Mouse (Mus musculus) hindbrain, embryonic 10.5 days (tissue): Measurements from ENCODE around the gene Skap1. TPM values are rescaled to one million over a fixed set of nuclear protein-coding genes. Genes with fewer than 3 reads are reported as not detected.
A peak's percentile ranks its signal among the peaks of the same experiment; 100 is the strongest.

Experiments used
- DNase-seq: peaks from one replicate; pipeline ENCODE4 v3.0.0-alpha.2; 2017; ENCODE audit warnings: low spot score
- H3K27ac ChIP-seq: fragments of 300-500 bp; sonication (generic); 2 replicates; pipeline ENCODE4 v1.5.1; 2016; ENCODE audit warnings: mild to moderate bottlenecking, moderate library complexity
- H3K27me3 ChIP-seq: fragments of 300-500 bp; sonication (generic); 2 replicates; pipeline ENCODE4 v1.6.1; 2016; ENCODE audit warnings: mild to moderate bottlenecking; ENCODE audit not compliant: poor library complexity, insufficient read depth, severe bottlenecking
- H3K36me3 ChIP-seq: fragments of 300-500 bp; sonication (generic); 2 replicates; pipeline ENCODE4 v1.6.1; 2016; ENCODE audit warnings: mild to moderate bottlenecking, moderate library complexity
- H3K4me1 ChIP-seq: fragments of 300-500 bp; sonication (generic); replicated peaks from 2 replicates; pipeline ENCODE4 v1.6.1; 2016; ENCODE audit warnings: mild to moderate bottlenecking
- H3K4me3 ChIP-seq: fragments of 300-500 bp; sonication (generic); 2 replicates; pipeline ENCODE4 v1.5.1; 2016; ENCODE audit warnings: mild to moderate bottlenecking, moderate library complexity
- H3K9me3 ChIP-seq: fragments of 300-500 bp; sonication (generic); 2 replicates; pipeline ENCODE4 v1.6.1; 2016; ENCODE audit warnings: mild to moderate bottlenecking, moderate library complexity
- WGBS: fragments of 180-500 bp; shearing (Covaris S2); methylation state at CpG from one replicate; pipeline ENCODE4 v1.1.7; 2016; 5-methylcytosine and 5-hydroxymethylcytosine counted together
- polyA plus RNA-seq: library from polyadenylated mRNA; unstranded; fragments of >200 nt; fragmentation: Nextera tagmentation; extraction: Ambion mirVana; gene quantifications from 2 replicates; pipeline ENCODE4 v1.2.1, GENCODE M21; 2016

The Skap1 gene
- polyA plus RNA-seq, 1 experiment from 2014 or later = 1.3 TPM

GRCm38 (mm10) chr11:96582595-96582994 is 118.2 kb downstream of the Skap1 start:
- H3K4me1 ChIP-seq = peaks cover 38% of the 10 kb centered on the region
- peak; percentile 70 for DNase-seq

GRCm38 (mm10) chr11:96589828-96590227 is 125.4 kb downstream of the Skap1 start:
- Histone ChIP-seq H3K4me1 (no peaks in the 10 kb centered on the region), H3K9me3 (no peaks in the 10 kb centered on the region), H3K27ac (no peak overlapping the region), H3K4me3 (no peak overlapping the region), H3K36me3 (no peaks in the 10 kb centered on the region), H3K27me3 (peaks cover 7% of the 10 kb centered on the region)
- WGBS = 88% methylated on average over 3 of the region's 3 CpGs
- no peak for DNase-seq

More at GRCm38 (mm10) chr11:96582595-96582994, 118.2 kb downstream of the Skap1 start:
- Histone ChIP-seq H3K36me3 (no peaks in the 10 kb centered on the region), H3K4me3 (no peak overlapping the region), H3K27ac (no peak overlapping the region), H3K27me3 (peaks cover 39% of the 10 kb centered on the region), H3K9me3 (no peaks in the 10 kb centered on the region)
- WGBS = 13% methylated on average over 10 of the region's 10 CpGs

GRCm38 (mm10) chr11:96595890-96596289 is 131.5 kb downstream of the Skap1 start:
- Histone ChIP-seq H3K4me1 (peaks cover 14% of the 10 kb centered on the region), H3K4me3 (0 out of 2 replicates have a peak overlapping the region, but pooled peaks have one; percentile 4), H3K36me3 (no peaks in the 10 kb centered on the region), H3K9me3 (no peaks in the 10 kb centered on the region), H3K27me3 (no peaks in the 10 kb centered on the region; the same call in 1 of the 2 replicates), H3K27ac (peak overlapping the region; percentile 12; the same call in 1 of the 2 replicates)
- WGBS = 60% methylated on average over 12 of the region's 12 CpGs
- DNase-seq = no peak

- WGBS = 27% methylated on average over 6 of the region's 6 CpGs
- no peak for DNase-seq
- no peak overlapping the region for H3K27ac ChIP-seq
- no peaks in the 10 kb centered on the region for H3K9me3 ChIP-seq
- H3K27me3 ChIP-seq = no peaks in the 10 kb centered on the region; the same call in 1 of the 2 replicates
- H3K36me3 ChIP-seq = no peaks in the 10 kb centered on the region
- peaks cover 14% of the 10 kb centered on the region for H3K4me1 ChIP-seq
- 0 out of 2 replicates have a peak overlapping the region, but pooled peaks have one; percentile 4 for H3K4me3 ChIP-seq
Observed at GRCm38 (mm10) chr11:96596301-96596700, 131.9 kb downstream of the Skap1 start.

GRCm38 (mm10) chr11:96602806-96603205 is 138.4 kb downstream of the Skap1 start:
- DNase-seq = no peak
- Histone ChIP-seq H3K4me1 (peaks cover 3% of the 10 kb centered on the region; the same call in 1 of the 2 replicates), H3K36me3 (no peaks in the 10 kb centered on the region), H3K9me3 (no peaks in the 10 kb centered on the region), H3K27ac (no peak overlapping the region), H3K27me3 (0 out of 2 replicates have a peak, but pooled peaks cover 2% of the 10 kb centered on the region), H3K4me3 (no peak overlapping the region)
- 83% methylated on average over 3 of the region's 3 CpGs for WGBS

- WGBS = 62% methylated on average over 6 of the region's 6 CpGs
- H3K9me3 ChIP-seq = no peaks in the 10 kb centered on the region
- no peak for DNase-seq
Observed at GRCm38 (mm10) chr11:96604306-96604705, 139.9 kb downstream of the Skap1 start.

GRCm38 (mm10) chr11:96604751-96605450 is 140.5 kb downstream of the Skap1 start:
- 79% methylated on average over 7 of the region's 7 CpGs for WGBS
- DNase-seq = no peak
- no peak overlapping the region for H3K4me3 ChIP-seq

More at GRCm38 (mm10) chr11:96604306-96604705, 139.9 kb downstream of the Skap1 start:
- Histone ChIP-seq H3K27me3 (0 out of 2 replicates have a peak, but pooled peaks cover 2% of the 10 kb centered on the region), H3K4me3 (no peak overlapping the region), H3K27ac (no peak overlapping the region), H3K4me1 (peaks cover 3% of the 10 kb centered on the region; the same call in 1 of the 2 replicates), H3K36me3 (no peaks in the 10 kb centered on the region)

GRCm38 (mm10) chr11:96605516-96605915 is 141.1 kb downstream of the Skap1 start:
- H3K4me3 ChIP-seq = no peak overlapping the region
- no peak for DNase-seq
- H3K9me3 ChIP-seq = no peaks in the 10 kb centered on the region
- H3K27ac ChIP-seq = no peak overlapping the region
- H3K36me3 ChIP-seq = no peaks in the 10 kb centered on the region
- 88% methylated on average over 6 of the region's 6 CpGs for WGBS
- 0 out of 2 replicates have a peak, but pooled peaks cover 2% of the 10 kb centered on the region for H3K27me3 ChIP-seq
- peaks cover 3% of the 10 kb centered on the region; the same call in 1 of the 2 replicates for H3K4me1 ChIP-seq

More at GRCm38 (mm10) chr11:96604751-96605450, 140.5 kb downstream of the Skap1 start:
- Histone ChIP-seq H3K27me3 (0 out of 2 replicates have a peak, but pooled peaks cover 2% of the 10 kb centered on the region), H3K27ac (no peak overlapping the region), H3K9me3 (no peaks in the 10 kb centered on the region), H3K36me3 (no peaks in the 10 kb centered on the region), H3K4me1 (peaks cover 3% of the 10 kb centered on the region; the same call in 1 of the 2 replicates)

GRCm38 (mm10) chr11:96612596-96612995 is 148.2 kb downstream of the Skap1 start:
- no peaks in the 10 kb centered on the region for H3K9me3 ChIP-seq
- no peak overlapping the region for H3K27ac ChIP-seq
- no peak overlapping the region for H3K4me3 ChIP-seq
- no peak for DNase-seq
- H3K27me3 ChIP-seq = 0 out of 2 replicates have a peak, but pooled peaks cover 1% of the 10 kb centered on the region
- WGBS = 78% methylated on average over 11 of the region's 11 CpGs
- no peaks in the 10 kb centered on the region for H3K36me3 ChIP-seq
- H3K4me1 ChIP-seq = no peaks in the 10 kb centered on the region

- Histone ChIP-seq H3K27me3 (peaks cover 5% of the 10 kb centered on the region; the same call in 1 of the 2 replicates), H3K9me3 (no peaks in the 10 kb centered on the region), H3K4me3 (no peak overlapping the region), H3K4me1 (peaks cover 20% of the 10 kb centered on the region), H3K27ac (no peak overlapping the region), H3K36me3 (no peaks in the 10 kb centered on the region)
- DNase-seq = no peak
- 73% methylated on average over 5 of the region's 5 CpGs for WGBS
Observed at GRCm38 (mm10) chr11:96616792-96617191, 152.4 kb downstream of the Skap1 start.

GRCm38 (mm10) chr11:96618789-96619445 is 154.5 kb downstream of the Skap1 start:
- Histone ChIP-seq H3K4me3 (no peak overlapping the region), H3K4me1 (peaks cover 26% of the 10 kb centered on the region), H3K9me3 (no peaks in the 10 kb centered on the region), H3K27me3 (peaks cover 17% of the 10 kb centered on the region), H3K36me3 (no peaks in the 10 kb centered on the region), H3K27ac (no peak overlapping the region)
- no peak for DNase-seq
- WGBS = 73% methylated on average over 16 of the region's 16 CpGs

GRCm38 (mm10) chr11:96619576-96619975 is 155.2 kb downstream of the Skap1 start:
- Histone ChIP-seq H3K27me3 (peaks cover 17% of the 10 kb centered on the region), H3K36me3 (no peaks in the 10 kb centered on the region), H3K4me3 (no peak overlapping the region), H3K9me3 (no peaks in the 10 kb centered on the region), H3K4me1 (peaks cover 26% of the 10 kb centered on the region), H3K27ac (0 out of 2 replicates have a peak overlapping the region, but pooled peaks have one; percentile 29)
- no peak for DNase-seq
- 33% methylated on average over 5 of the region's 5 CpGs for WGBS

- H3K27me3 ChIP-seq = peaks cover 17% of the 10 kb centered on the region
- 38% methylated on average over 7 of the region's 7 CpGs for WGBS
- peaks cover 26% of the 10 kb centered on the region for H3K4me1 ChIP-seq
- no peaks in the 10 kb centered on the region for H3K36me3 ChIP-seq
- H3K9me3 ChIP-seq = no peaks in the 10 kb centered on the region
- no peak for DNase-seq
- H3K27ac ChIP-seq = no peak overlapping the region
- no peak overlapping the region for H3K4me3 ChIP-seq
Observed at GRCm38 (mm10) chr11:96620006-96620405, 155.6 kb downstream of the Skap1 start.
